Mouse (Mus musculus): ENCODE data around the gene Stat6. TPM values are rescaled to one million over a fixed set of nuclear protein-coding genes. Genes with fewer than 3 reads are reported as not detected.

The Stat6 gene
- polyA plus RNA-seq, 1 experiment from 2014 or later = 5.7 TPM

- no peak for DNase-seq (ENCODE audit: low spot score, missing footprints)
- H3K27me3 ChIP-seq (ENCODE audit: control insufficient read depth, insufficient read depth, low read length) = peaks cover 33% of the 10 kb centered on the region
- no peak overlapping the region for H3K27ac ChIP-seq (ENCODE audit: low read depth, low read length)
Measured at GRCm38 (mm10) chr10:127658076-127658475, 15.3 kb downstream of the Stat6 start.

GRCm38 (mm10) chr10:127659551-127659950, 16.8 kb downstream of the Stat6 start:
- H3K4me1 ChIP-seq (ENCODE audit: control insufficient read depth, insufficient read depth, low read length) = peaks cover 10% of the 10 kb centered on the region
- ATAC-seq (ENCODE audit: low FRiP score) = no peak
- no peak overlapping the region for H3K9ac ChIP-seq (ENCODE audit: low read length)
- H3K27ac ChIP-seq (ENCODE audit: low read depth, low read length) = no peak overlapping the region
- H3K4me2 ChIP-seq = no peak overlapping the region
- 47% methylated on average over 1 of the region's 1 CpGs for WGBS
- H3K4me3 ChIP-seq (ENCODE audit: low read depth, low read length) = no peak overlapping the region
- no peaks in the 10 kb centered on the region for H3K9me3 ChIP-seq (ENCODE audit: control insufficient read depth, low read length)
- H3K27me3 ChIP-seq (ENCODE audit: control insufficient read depth, insufficient read depth, low read length) = peaks cover 47% of the 10 kb centered on the region
- no peak for DNase-seq (ENCODE audit: low spot score, missing footprints)
- no peaks in the 10 kb centered on the region for H3K36me3 ChIP-seq (ENCODE audit: control insufficient read depth, insufficient read depth, low read length)

More at GRCm38 (mm10) chr10:127658076-127658475, 15.3 kb downstream of the Stat6 start:
- H3K9ac ChIP-seq (ENCODE audit: low read length) = no peak overlapping the region
- H3K36me3 ChIP-seq (ENCODE audit: control insufficient read depth, insufficient read depth, low read length) = no peaks in the 10 kb centered on the region
- no peak overlapping the region for H3K4me2 ChIP-seq
- 21% methylated on average over 6 of the region's 6 CpGs for WGBS
- no peak overlapping the region for H3K4me3 ChIP-seq (ENCODE audit: low read depth, low read length)
- H3K9me3 ChIP-seq (ENCODE audit: control insufficient read depth, low read length) = no peaks in the 10 kb centered on the region
- no peak for ATAC-seq (ENCODE audit: low FRiP score)
- peaks cover 10% of the 10 kb centered on the region for H3K4me1 ChIP-seq (ENCODE audit: control insufficient read depth, insufficient read depth, low read length)

GRCm38 (mm10) chr10:127661291-127661914, 18.6 kb downstream of the Stat6 start:
- Histone ChIP-seq H3K36me3 (ENCODE audit: control insufficient read depth, insufficient read depth, low read length) (no peaks in the 10 kb centered on the region), H3K27ac (ENCODE audit: low read depth, low read length) (no peak overlapping the region), H3K4me2 (no peak overlapping the region), H3K9me3 (ENCODE audit: control insufficient read depth, low read length) (no peaks in the 10 kb centered on the region), H3K4me1 (ENCODE audit: control insufficient read depth, insufficient read depth, low read length) (peaks cover 20% of the 10 kb centered on the region), H3K4me3 (ENCODE audit: low read depth, low read length) (no peak overlapping the region), H3K9ac (ENCODE audit: low read length) (no peak overlapping the region), H3K27me3 (ENCODE audit: control insufficient read depth, insufficient read depth, low read length) (peaks cover 66% of the 10 kb centered on the region)
- ATAC-seq (ENCODE audit: low FRiP score) (no peak), DNase-seq (ENCODE audit: low spot score, missing footprints) (peak; percentile 84)
- WGBS = 16% methylated on average over 14 of the region's 14 CpGs

- DNase-seq (ENCODE audit: low spot score, missing footprints) (peak; percentile 90), ATAC-seq (ENCODE audit: low FRiP score) (no peak)
- Histone ChIP-seq H3K36me3 (ENCODE audit: control insufficient read depth, insufficient read depth, low read length) (no peaks in the 10 kb centered on the region), H3K4me1 (ENCODE audit: control insufficient read depth, insufficient read depth, low read length) (peaks cover 26% of the 10 kb centered on the region), H3K4me2 (peak overlapping the region; percentile 6; the same call in 1 of the 2 replicates), H3K4me3 (ENCODE audit: low read depth, low read length) (no peak overlapping the region), H3K9ac (ENCODE audit: low read length) (no peak overlapping the region), H3K27me3 (ENCODE audit: control insufficient read depth, insufficient read depth, low read length) (peaks cover 73% of the 10 kb centered on the region), H3K9me3 (ENCODE audit: control insufficient read depth, low read length) (no peaks in the 10 kb centered on the region), H3K27ac (ENCODE audit: low read depth, low read length) (no peak overlapping the region)
- WGBS = 8% methylated on average over 16 of the region's 16 CpGs
Measured at GRCm38 (mm10) chr10:127661915-127662663, 19.3 kb downstream of the Stat6 start.

- ATAC-seq (ENCODE audit: low FRiP score) (no peak), DNase-seq (ENCODE audit: low spot score, missing footprints) (peak; percentile 88)
- Histone ChIP-seq H3K27me3 (ENCODE audit: control insufficient read depth, insufficient read depth, low read length) (peaks cover 79% of the 10 kb centered on the region), H3K36me3 (ENCODE audit: control insufficient read depth, insufficient read depth, low read length) (no peaks in the 10 kb centered on the region), H3K4me3 (ENCODE audit: low read depth, low read length) (no peak overlapping the region), H3K4me2 (peak overlapping the region; percentile 6; the same call in 1 of the 2 replicates), H3K27ac (ENCODE audit: low read depth, low read length) (no peak overlapping the region), H3K9me3 (ENCODE audit: control insufficient read depth, low read length) (no peaks in the 10 kb centered on the region), H3K9ac (ENCODE audit: low read length) (no peak overlapping the region), H3K4me1 (ENCODE audit: control insufficient read depth, insufficient read depth, low read length) (peaks cover 32% of the 10 kb centered on the region)
- WGBS = 10% methylated on average over 19 of the region's 19 CpGs
Measured at GRCm38 (mm10) chr10:127662666-127663253, 20.0 kb downstream of the Stat6 start.

GRCm38 (mm10) chr10:127663590-127663989, 20.8 kb downstream of the Stat6 start:
- Histone ChIP-seq H3K9ac (ENCODE audit: low read length) (no peak overlapping the region), H3K27ac (ENCODE audit: low read depth, low read length) (no peak overlapping the region), H3K4me3 (ENCODE audit: low read depth, low read length) (no peak overlapping the region), H3K27me3 (ENCODE audit: control insufficient read depth, insufficient read depth, low read length) (peaks cover 87% of the 10 kb centered on the region), H3K4me2 (no peak overlapping the region), H3K9me3 (ENCODE audit: control insufficient read depth, low read length) (no peaks in the 10 kb centered on the region), H3K36me3 (ENCODE audit: control insufficient read depth, insufficient read depth, low read length) (no peaks in the 10 kb centered on the region), H3K4me1 (ENCODE audit: control insufficient read depth, insufficient read depth, low read length) (peaks cover 39% of the 10 kb centered on the region)
- peak; percentile 82 for DNase-seq (ENCODE audit: low spot score, missing footprints)
- ATAC-seq (ENCODE audit: low FRiP score) = no peak
- WGBS = 21% methylated on average over 5 of the region's 5 CpGs

GRCm38 (mm10) chr10:127664166-127664565, 21.4 kb downstream of the Stat6 start:
- 10% methylated on average over 16 of the region's 16 CpGs for WGBS
- no peak for ATAC-seq (ENCODE audit: low FRiP score)
- Histone ChIP-seq H3K27ac (ENCODE audit: low read depth, low read length) (no peak overlapping the region), H3K9ac (ENCODE audit: low read length) (no peak overlapping the region), H3K4me1 (ENCODE audit: control insufficient read depth, insufficient read depth, low read length) (peaks cover 40% of the 10 kb centered on the region), H3K27me3 (ENCODE audit: control insufficient read depth, insufficient read depth, low read length) (peaks cover 87% of the 10 kb centered on the region), H3K9me3 (ENCODE audit: control insufficient read depth, low read length) (no peaks in the 10 kb centered on the region), H3K4me2 (no peak overlapping the region), H3K4me3 (ENCODE audit: low read depth, low read length) (no peak overlapping the region), H3K36me3 (ENCODE audit: control insufficient read depth, insufficient read depth, low read length) (no peaks in the 10 kb centered on the region)
- peak; percentile 83 for DNase-seq (ENCODE audit: low spot score, missing footprints)

- peaks cover 40% of the 10 kb centered on the region for H3K4me1 ChIP-seq (ENCODE audit: control insufficient read depth, insufficient read depth, low read length)
- H3K9ac ChIP-seq (ENCODE audit: low read length) = no peak overlapping the region
- H3K4me3 ChIP-seq (ENCODE audit: low read depth, low read length) = no peak overlapping the region
- ATAC-seq (ENCODE audit: low FRiP score) = no peak
- WGBS = 9% methylated on average over 13 of the region's 13 CpGs
- no peak overlapping the region for H3K4me2 ChIP-seq
- peak; percentile 91 for DNase-seq (ENCODE audit: low spot score, missing footprints)
- H3K27ac ChIP-seq (ENCODE audit: low read depth, low read length) = no peak overlapping the region
- peaks cover 88% of the 10 kb centered on the region for H3K27me3 ChIP-seq (ENCODE audit: control insufficient read depth, insufficient read depth, low read length)
- H3K36me3 ChIP-seq (ENCODE audit: control insufficient read depth, insufficient read depth, low read length) = no peaks in the 10 kb centered on the region
- H3K9me3 ChIP-seq (ENCODE audit: control insufficient read depth, low read length) = no peaks in the 10 kb centered on the region
Measured at GRCm38 (mm10) chr10:127664891-127665290, 22.1 kb downstream of the Stat6 start.
